Mouse (Mus musculus) embryo, embryonic 10 days (tissue): ENCODE measurements around the gene Krtap4-13.
"Not testable (repeated sequence)": the region's sequence is repeated elsewhere in the genome, so short reads cannot be mapped to it uniquely, and the experiment has no call there.

ENCODE experiments used
- DNase-seq: peaks from one replicate; pipeline ENCODE4 v3.0.0-alpha.2; 2015; ENCODE audit warnings: low spot score

Gene Krtap4-13

DNA sequence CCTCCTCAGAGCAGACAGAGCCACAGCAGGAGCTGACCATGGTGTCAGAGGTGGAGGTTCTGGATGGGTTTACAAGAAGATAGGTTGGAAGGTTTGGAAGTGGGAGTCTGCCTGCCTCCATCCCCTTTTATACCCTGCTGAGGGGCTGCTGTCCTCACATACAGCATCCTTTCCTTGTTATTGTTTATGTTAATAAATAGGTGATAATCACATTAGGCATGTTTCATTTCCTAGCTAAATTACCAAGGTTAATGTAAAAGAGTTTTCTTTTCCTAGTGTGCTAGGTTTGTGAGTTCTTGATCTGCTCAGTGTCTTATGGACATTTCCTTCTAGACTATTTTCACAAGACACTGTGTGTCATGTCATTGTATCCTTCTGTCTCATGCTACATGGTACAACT is at the start of gene Krtap4-13:
Gene Krtap4-13 (minus strand): TSS at position 101 of the 400 bp plus-strand sequence.
- not testable (repeated sequence) for DNase-seq

DNA sequence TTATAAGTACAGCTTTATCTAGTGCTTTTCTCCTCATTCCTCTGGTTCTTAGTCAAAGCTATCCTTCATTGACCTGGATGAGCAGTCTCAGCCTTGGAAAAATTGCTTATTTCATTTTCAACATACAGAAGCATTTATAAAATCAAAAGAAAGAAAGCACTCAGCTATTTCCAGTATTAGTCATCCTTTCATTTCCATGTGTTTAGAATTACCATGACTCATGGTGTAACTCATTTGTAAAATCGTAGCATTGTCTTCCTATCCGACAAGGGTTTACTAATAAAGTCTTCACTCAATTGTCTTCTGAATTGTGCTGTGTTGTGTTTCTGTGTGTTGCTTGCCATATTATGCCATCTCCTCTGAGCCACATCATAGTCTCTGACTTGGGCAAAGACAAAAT is 49.1 kb upstream of the Krtap4-13 start:
- DNase-seq = no peak

DNA sequence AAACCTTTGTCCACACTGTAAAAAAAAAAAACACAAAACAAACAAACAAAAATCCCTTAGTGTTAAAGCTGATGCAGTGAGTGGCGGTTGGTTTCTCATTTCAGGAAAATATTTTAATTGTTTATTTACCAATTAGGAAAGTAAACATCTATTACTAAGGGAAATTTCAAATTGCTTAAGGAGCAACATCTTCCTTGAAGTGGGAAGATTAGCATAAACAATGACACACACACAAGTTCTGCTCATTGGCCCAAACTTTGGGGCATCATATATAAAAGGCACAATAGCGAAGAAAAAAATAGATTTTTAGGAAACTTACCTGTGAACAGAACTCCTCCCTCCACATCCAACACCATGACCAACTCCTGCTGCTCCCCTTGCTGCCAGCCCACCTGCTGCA is 47.9 kb upstream of the Krtap4-13 start, which contains the start of gene Gm11568:
Gene Gm11568 (plus strand): TSS at position 301 of the 400 bp plus-strand sequence.
- DNase-seq = no peak

DNA sequence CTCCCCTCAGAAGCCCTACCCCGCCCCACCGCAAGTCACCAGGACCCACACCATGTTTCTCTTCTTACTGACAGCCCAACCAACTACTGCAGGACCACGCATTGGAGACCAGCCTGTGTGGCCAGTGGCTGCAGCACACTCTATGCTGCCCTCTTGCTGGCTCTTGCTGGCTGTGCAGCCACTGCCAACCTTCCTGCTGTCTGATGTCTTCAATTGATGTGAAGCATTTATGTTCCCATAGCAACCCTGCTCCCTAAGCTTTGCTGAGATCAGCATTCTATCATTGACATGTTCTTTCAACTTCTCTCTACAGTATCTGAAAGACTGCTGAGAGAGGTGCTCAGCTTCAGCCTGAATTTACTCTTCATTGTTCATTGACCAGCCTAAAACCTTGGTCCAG is 44.4 kb upstream of the Krtap4-13 start:
- peak; percentile 50 for DNase-seq

DNA sequence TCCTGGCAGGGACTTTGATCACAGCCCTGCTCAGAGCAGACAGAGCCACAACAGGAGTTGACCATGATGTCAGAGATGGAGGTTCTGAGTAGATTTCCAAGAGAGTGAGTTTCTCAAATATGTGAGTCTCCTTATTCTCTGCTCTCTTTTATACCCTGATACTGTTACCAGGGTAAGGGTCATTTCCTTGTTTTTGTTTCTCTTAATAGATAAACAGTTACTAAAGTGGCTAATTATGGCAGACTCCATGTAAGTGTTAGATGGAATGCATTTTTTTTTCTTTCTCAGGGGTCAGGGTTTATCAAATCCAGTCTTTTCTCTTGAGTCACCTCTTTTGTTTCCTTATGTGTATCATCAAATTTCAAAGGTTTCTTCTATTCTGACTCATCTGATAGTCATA is 41.8 kb upstream of the Krtap4-13 start, which contains the start of gene Krtap4-16:
Gene Krtap4-16 (minus strand): TSS at position 101 of the 400 bp plus-strand sequence.
- DNase-seq = no peak

DNA sequence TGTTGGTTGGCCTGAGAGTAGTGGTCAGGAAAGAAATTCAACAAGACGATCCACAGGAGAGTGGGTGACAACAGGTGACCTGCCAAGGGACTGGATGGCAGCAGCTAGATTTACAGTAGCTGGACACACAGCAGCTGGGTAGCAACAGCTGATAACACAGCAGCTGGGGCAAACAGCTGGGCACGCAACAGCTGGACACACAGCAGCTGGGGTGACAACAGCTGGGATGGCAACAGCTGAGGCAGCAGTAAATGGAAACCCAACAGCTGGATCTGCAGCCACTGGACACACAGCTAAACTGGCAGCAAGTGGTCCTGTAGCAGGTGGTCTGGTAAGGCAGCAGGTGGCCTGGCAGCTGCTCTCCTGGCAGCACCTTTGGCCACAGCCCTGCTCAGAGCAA is 37.1 kb upstream of the Krtap4-13 start:
- DNase-seq = no peak

DNA sequence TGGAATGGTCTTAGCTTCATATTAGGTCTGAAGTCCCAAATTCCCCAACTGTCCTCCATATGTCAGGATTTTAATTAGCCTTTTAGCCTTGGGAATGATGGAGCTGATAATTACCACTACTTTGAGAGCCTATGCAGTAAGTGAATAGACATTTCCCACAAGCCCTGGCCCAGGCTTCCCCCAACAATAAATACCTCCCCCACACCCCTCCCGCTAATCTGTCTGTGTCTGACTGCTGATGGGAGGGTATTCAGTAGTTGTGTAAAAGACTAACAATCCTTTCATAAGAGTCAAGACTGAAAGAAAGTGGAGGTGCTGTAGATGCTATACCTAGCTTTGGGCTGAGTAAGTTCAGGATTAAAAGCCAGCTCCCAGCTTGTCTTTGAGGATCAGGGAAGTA is 32.5 kb upstream of the Krtap4-13 start:
- DNase-seq = no peak

DNA sequence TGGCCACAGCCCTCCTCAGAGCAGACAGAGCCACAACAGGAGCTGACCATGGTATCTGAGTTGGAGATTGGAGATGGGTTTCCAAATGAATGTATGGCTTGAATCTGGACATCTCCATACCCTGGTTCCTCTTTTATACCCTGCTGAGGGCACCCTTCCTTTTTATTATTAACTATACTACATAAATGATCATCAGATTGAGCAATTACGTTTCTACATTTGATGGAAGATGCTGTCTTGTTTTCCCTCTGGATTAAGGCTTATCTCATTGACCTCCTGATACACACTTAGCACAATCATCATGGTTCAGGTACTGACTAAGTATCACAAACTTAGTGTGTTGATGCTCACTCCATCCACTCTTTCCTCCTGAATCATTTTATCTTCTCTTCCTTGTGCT is 28.3 kb upstream of the Krtap4-13 start, which contains the start of gene 2300003K06Rik:
Gene 2300003K06Rik (minus strand): TSS at position 101 of the 400 bp plus-strand sequence.
- no peak for DNase-seq

DNA sequence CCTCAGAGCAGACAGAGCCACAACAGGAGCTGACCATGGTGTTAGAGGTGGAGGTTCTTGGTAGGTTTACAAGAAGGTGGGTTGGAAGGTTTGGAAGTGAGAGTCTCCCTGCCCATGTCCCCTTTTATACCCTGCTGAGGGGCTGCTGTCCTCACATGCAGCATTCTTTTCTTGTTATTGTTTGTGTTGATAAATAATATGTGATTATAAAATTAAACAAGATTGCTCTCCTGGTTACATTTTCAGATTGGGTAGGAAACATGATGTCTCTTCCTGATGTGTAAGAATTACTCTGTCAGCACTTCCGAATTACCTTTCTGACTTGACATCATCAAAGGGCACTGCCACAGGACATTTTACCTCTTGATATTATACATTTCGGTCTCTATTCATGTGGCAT is 5.9 kb upstream of the Krtap4-13 start, which contains the start of gene Gm11564:
Gene Gm11564 (minus strand): TSS at position 101 of the 400 bp plus-strand sequence.
- not testable (repeated sequence) for DNase-seq

DNA sequence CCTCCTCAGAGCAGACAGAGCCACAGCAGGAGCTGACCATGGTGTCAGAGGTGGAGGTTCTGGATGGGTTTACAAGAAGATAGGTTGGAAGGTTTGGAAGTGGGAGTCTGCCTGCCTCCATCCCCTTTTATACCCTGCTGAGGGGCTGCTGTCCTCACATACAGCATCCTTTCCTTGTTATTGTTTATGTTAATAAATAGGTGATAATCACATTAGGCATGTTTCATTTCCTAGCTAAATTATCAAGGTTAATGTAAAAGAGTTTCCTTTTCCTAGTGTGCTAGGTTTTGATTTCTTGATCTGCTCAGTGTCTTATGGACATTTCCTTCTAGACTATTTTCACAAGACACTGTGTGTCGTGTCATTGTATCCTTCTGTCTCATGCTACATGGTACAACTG is 5.3 kb downstream of the Krtap4-13 start, which contains the start of gene Gm11554:
Gene Gm11554 (minus strand): TSS at position 101 of the 400 bp plus-strand sequence.
- not testable (repeated sequence) for DNase-seq

DNA sequence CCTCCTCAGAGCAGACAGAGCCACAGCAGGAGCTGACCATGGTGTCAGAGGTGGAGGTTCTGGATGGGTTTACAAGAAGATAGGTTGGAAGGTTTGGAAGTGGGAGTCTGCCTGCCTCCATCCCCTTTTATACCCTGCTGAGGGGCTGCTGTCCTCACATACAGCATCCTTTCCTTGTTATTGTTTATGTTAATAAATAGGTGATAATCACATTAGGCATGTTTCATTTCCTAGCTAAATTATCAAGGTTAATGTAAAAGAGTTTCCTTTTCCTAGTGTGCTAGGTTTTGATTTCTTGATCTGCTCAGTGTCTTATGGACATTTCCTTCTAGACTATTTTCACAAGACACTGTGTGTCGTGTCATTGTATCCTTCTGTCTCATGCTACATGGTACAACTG is 10.9 kb downstream of the Krtap4-13 start, which contains the start of gene Gm11569:
Gene Gm11569 (minus strand): TSS at position 101 of the 400 bp plus-strand sequence.
- DNase-seq = not testable (repeated sequence)

DNA sequence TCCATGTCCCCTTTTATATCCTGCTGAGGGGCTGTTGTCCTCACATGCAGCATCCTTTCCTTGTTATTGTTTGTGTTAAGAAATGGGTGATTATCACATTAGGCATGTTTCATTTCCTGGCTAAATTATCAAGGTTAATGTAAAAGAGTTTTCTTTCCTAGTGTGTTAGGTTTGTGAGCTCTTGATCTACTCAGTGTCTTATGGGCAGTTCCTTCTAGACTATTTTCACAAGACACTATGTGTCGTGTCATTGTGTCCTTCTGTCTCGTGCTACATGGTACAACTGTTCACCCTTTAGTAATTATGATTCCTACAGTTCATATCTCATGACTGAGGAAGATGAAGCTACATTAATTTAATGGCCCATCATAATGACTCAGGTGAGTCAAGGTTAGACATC is 16.3 kb downstream of the Krtap4-13 start, which contains the start of gene Gm11596:
Gene Gm11596 (minus strand): TSS at position 101 of the 400 bp plus-strand sequence.
- DNase-seq = no peak

DNA sequence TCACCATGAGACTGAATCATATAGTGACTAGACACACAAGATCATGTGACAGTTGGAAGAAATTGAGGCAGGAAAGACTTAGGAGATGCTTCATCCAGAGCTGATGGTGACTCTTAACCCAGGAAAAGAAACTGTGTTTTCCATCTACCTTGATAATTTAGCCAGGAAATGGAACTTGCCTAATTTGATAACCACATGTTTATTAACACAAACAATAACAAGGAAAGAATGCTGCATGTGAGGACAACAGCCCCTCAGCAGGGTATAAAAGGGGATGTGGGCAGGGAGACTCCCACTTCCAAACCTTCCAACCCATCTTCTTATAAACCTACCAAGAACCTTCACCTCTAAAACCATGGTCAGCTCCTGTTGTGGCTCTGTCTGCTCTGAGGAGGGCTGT is 24.8 kb downstream of the Krtap4-13 start, which contains the start of gene Krtap4-9:
Gene Krtap4-9 (plus strand): TSS at position 301 of the 400 bp plus-strand sequence.
- DNase-seq = not testable (repeated sequence)

DNA sequence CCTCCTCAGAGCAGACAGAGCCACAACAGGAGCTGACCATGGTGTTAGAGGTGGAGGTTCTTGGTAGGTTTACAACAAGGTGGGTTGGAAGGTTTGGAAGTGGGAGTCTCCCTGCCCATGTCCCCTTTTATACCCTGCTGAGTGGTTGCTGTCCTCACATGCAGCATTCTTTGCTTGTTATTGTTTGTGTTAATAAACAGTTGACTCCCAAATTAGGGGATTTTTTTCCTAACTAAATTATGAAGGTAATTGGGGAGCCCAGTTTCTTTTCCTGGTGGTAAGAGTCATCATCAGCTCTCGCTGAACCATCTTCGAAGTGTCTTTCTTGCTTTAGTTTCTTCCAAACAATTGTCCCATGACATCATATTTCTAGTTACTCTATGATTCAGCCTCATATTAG is 29.1 kb downstream of the Krtap4-13 start, which contains the start of gene Krtap4-8:
Gene Krtap4-8 (minus strand): TSS at position 101 of the 400 bp plus-strand sequence.
- no peak for DNase-seq

DNA sequence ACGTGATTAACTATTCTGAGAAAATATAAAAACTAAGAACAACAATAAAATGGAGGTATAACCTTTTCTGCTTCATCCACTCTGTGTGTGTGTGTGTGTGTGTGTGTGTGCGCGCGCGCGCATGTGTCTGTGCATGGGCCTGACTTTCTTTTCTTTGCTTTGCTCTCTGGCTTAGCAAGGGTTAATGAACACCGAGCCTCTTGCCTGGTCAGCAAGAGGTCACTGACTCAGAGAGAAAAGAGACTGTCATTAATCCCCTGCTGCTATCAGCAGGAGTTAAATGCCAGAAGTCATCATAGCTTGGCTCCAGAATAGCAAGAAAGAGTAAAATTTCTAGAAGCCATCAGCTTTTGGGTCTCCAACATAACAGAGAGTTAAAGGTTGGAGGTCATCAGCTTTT is 31.3 kb downstream of the Krtap4-13 start:
- DNase-seq = peak; percentile 70

DNA sequence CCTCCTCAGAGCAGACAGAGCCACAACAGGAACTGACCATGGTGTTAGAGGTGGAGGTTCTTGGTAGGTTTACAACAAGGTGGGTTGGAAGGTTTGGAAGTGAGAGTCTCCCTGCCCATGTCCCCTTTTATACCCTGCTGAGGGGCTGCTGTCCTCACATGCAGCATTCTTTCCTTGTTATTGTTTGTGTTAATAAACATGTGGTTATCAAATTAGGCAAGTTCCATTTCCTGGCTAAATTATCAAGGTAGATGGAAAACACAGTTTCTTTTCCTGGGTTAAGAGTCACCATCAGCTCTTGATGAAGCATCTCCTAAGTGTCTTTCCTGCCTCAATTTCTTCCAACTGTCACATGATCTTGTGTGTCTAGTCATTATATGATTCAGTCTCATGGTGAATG is 36.9 kb downstream of the Krtap4-13 start, which contains the start of gene Gm11595:
Gene Gm11595 (minus strand): TSS at position 101 of the 400 bp plus-strand sequence.
- not testable (repeated sequence) for DNase-seq

DNA sequence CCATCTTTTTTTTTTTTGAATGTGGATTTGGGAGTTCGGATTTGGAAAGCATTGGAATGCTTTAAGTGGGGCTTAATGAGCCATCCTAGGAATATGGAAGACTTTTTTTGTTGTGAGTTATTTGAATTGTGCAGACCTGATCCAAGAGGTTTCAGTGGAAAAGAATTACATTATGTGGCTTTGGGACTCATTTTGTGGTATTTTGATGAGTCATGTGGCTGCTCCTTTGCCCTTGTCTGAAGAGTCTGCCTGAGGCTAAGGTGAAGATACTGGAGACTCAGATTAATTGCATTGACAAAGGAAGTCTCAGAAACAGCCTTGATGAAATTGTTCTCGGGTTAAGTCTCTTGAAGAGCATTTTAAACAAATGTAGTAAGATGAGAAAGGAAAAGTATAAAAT is 41.3 kb downstream of the Krtap4-13 start:
- no peak for DNase-seq
